Mouse (Mus musculus) cortical plate, adult 2 months (tissue): ENCODE data around the gene Fads3. TPM values are rescaled to one million over a fixed set of nuclear protein-coding genes. Genes with fewer than 3 reads are reported as not detected.

Experiments used
- H3K27ac ChIP-seq: fragments of 200-500 bp; 2 replicates; pipeline ENCODE4 v1.5.1; 2012; ENCODE audit warnings: low read length, control low read depth, inconsistent platforms; ENCODE audit not compliant: insufficient read depth
- H3K4me1 ChIP-seq: fragments of 200-500 bp; 2 replicates; pipeline ENCODE4 v1.6.1; 2011; ENCODE audit warnings: low read length; ENCODE audit not compliant: control insufficient read depth, insufficient read depth
- H3K4me3 ChIP-seq: fragments of 200-500 bp; 2 replicates; pipeline ENCODE4 v1.5.1; 2011; ENCODE audit warnings: mild to moderate bottlenecking, low read length, control low read depth; ENCODE audit not compliant: insufficient read depth
- CTCF ChIP-seq: fragments of 200-500 bp; IDR thresholded peaks from 2 replicates; pipeline ENCODE4 v1.5.1; 2011; ENCODE audit warnings: mild to moderate bottlenecking, control low read depth, low read length; ENCODE audit not compliant: insufficient read depth; ENCODE audit errors: extremely low read depth
- POLR2A ChIP-seq: fragments of 200-500 bp; IDR thresholded peaks from 2 replicates; pipeline ENCODE4 v1.6.1; 2011; ENCODE audit warnings: mild to moderate bottlenecking, low read length, control low read depth; ENCODE audit not compliant: insufficient read depth; ENCODE audit errors: extremely low read depth
- polyA plus RNA-seq: library from polyadenylated mRNA; depleted of rRNA; stranded (reverse); fragments of >200 nt; gene quantifications from 2 replicates; pipeline ENCODE4 v1.2.3, GENCODE M21; 2012

Gene Fads3
- polyA plus RNA-seq, 1 experiment: 44.5 TPM

DNA sequence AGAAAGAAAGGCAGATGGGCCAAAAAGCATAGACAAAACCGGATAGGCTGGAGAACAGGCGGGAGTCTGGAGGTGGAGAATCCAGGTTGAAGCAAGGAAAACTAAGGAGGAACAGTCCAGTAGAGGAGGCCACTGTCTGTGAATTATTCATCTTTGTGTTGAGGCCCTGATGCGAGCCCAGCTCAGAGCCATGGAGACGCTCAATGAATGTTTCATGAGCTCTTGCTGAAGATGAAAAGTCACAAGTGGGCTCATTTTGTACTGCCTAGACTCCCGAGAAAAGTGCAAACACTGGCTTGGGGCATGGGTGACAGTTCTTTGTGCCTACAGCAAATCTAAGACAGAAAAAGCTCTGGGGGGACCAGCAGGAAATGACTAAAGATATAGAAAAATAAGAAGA, 56.5 kb downstream of the Fads3 start:
- H3K4me3 ChIP-seq: no peak overlapping the region
- no peak for TF ChIP-seq CTCF
- TF ChIP-seq POLR2A: no peak
- H3K27ac ChIP-seq: no peak overlapping the region
- no peaks in the 10 kb centered on the region; the same call in 1 of the 2 replicates for H3K4me1 ChIP-seq

DNA sequence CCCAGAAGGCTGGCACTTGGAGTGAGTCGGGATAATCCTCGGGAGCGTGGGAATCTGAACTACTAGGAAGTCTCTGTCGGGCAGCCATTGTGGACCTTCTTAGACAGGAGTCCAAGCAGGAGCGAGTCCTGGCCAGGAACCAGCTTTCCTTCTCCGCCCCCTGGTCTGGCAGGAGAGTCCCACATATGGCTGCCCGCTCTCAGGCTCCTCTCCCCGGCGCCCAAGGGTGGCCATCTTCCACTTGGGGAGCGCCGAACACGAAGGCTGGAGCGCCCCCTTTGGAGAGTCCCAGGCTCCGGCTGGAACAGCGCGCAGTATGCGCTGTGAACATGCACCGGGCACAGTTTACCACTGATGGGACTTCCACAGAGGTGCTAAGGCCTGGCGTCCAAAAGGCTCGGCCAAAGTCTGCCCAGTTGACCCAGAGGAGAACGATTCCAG, 59.3 kb downstream of the Fads3 start:
- H3K27ac ChIP-seq: peak overlapping the region; percentile 13
- H3K4me1 ChIP-seq: no peaks in the 10 kb centered on the region; the same call in 1 of the 2 replicates

DNA sequence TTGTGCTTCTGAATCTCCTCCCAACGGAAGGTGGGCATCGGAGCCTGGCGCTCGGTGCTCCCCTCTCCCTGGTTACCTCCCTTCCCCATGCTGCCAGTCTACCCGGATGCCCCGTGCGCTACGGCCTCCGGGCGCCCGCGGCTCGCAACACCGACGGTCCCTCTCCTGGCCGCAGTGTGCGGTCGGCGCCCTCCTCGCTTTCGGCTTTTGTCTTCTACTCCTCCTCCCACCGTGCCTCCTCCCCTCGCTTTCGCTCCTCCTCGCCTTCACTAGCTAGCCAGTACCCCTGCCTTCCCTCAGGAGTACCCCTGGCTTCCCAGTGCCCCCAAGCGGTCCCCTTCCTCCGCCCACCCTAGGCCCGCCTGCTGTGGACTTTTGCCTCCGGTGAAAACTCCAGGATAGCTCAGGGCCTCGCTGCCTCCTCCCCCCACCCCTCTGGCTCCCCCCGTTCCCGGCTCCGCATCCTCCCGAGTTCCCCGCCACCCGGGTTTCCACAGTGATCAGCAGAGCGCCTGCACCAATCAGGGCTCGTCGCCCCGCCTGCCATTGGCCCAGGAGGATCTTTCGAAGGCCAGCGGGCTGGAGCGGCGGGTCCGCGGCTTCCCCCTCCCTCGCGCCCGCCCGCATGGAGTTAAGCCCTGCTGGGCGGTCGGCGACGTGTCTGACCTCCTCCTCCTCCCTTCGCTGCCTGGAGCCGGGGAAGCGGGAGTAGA, 60.1 kb downstream of the Fads3 start, which contains the start of gene Fads2:
Gene Fads2, minus strand, starts transcription at position 406 of the 713 bp plus-strand sequence.
- Histone ChIP-seq H3K27ac (peak within 1 kb of the TSS; percentile 40), H3K4me3 (peak within 1 kb of the TSS; percentile 75), H3K4me1 (no peaks in the 10 kb centered on the region; the same call in 1 of the 2 replicates)
- TF ChIP-seq CTCF (no peak), POLR2A (peak; percentile 79)

More for the DNA sequence above, 59.3 kb downstream of the Fads3 start:
- H3K4me3 ChIP-seq: peak overlapping the region; percentile 75
- TF ChIP-seq CTCF (no peak), POLR2A (no peak)

DNA sequence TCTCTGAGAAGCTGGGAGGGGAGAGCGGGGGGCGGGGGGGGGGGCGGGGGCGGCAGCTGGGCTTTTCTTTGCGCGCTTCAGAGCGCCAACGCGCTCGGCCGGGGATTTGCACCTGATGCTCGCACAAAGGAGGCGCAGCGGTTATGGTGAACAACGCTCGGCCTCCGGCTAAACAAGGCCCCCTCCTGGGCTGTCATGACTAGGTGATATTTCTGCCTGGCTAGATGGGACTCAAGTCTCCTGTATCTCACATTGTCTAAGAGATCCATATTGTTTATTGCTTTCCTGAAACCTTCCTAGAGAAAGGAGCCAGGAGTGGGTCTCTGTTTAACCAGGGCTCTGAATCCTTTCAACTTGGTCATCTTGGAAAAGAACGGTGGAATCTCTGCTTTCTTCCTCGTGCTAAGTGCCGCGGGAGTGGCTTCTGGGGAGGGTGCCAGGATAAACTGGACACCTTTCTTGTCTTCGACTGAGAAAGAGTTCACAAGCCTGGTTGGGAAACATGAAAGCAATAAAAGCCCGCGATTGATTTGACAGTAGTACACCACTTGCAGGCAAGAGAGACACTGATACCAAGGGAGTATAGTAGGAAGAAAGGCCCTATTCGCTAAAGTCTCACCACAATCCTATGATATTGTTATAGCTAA, 60.8 kb downstream of the Fads3 start:
- TF ChIP-seq CTCF (no peak), POLR2A (no peak)
- H3K4me1 ChIP-seq: no peaks in the 10 kb centered on the region; the same call in 1 of the 2 replicates
- H3K4me3 ChIP-seq: peak overlapping the region; percentile 75
- 0 out of 2 replicates have a peak overlapping the region, but pooled peaks have one; percentile 40 for H3K27ac ChIP-seq

DNA sequence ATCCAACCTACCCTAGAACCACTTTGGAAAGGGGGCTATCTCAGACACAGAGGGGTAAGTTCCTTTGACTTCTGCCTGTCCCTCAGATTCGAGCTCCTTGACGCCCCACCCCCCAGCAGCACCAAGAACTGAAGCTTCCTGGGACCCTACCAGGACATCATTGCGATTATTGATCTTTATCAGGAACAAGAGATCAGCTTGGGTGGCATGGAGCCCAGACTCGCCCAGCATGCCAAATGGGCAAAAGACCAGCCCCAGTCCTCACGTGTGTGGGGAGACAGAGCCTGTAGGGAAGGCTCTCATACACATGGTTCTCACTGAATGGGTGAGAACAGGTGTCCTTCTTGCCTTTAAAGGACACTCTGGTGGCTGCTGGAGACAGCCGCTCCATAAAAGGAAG, 62.9 kb downstream of the Fads3 start:
- Histone ChIP-seq H3K4me1 (no peaks in the 10 kb centered on the region; the same call in 1 of the 2 replicates), H3K27ac (no peak overlapping the region), H3K4me3 (no peak overlapping the region)
- TF ChIP-seq POLR2A (no peak), CTCF (no peak)

DNA sequence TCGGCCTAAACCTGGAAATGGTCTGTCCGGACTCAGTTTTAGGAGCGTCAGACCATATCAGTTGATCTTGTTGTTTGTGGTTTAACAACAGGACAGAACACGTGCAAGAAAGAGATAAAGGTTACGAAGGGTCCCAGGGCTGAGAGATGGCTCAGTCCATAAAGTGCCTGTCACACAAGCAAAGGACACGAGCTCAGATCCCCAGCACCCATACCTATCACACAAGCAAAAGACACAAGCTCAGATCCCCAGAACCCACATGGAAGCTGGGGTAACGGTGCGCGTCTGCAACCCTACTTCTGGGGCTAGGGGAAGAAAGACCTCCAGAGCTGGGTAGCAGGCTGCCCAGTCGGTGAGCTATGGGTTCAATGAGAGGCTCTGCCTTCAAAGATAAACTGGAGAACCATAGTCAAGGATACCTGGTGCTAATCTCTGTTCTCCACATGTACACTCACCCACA, 63.7 kb downstream of the Fads3 start:
- Histone ChIP-seq H3K27ac (no peak overlapping the region), H3K4me3 (no peak overlapping the region), H3K4me1 (no peaks in the 10 kb centered on the region; the same call in 1 of the 2 replicates)
- no peak for TF ChIP-seq POLR2A
- TF ChIP-seq CTCF: no peak

DNA sequence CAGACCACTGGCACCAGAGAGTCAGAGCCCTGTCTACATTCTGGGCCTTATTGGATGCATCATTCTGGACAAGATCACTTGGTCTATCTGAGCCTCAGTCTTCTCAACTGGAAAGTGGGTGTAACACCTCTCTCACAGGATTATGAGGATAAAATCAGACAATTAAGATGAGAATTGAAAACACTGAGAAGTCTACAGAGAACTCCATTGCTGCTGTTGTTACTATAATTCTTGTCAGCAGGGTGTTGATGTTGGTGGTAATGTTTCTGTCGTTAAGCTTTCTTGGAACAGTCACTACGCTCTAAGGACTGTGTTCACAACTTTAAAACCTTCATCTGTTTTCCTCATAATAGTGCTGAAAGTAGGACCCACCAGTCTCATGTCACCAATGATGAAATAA, 65.3 kb downstream of the Fads3 start:
- Histone ChIP-seq H3K4me1 (no peaks in the 10 kb centered on the region; the same call in 1 of the 2 replicates), H3K4me3 (no peak overlapping the region), H3K27ac (no peak overlapping the region)
- TF ChIP-seq POLR2A (no peak), CTCF (no peak)

DNA sequence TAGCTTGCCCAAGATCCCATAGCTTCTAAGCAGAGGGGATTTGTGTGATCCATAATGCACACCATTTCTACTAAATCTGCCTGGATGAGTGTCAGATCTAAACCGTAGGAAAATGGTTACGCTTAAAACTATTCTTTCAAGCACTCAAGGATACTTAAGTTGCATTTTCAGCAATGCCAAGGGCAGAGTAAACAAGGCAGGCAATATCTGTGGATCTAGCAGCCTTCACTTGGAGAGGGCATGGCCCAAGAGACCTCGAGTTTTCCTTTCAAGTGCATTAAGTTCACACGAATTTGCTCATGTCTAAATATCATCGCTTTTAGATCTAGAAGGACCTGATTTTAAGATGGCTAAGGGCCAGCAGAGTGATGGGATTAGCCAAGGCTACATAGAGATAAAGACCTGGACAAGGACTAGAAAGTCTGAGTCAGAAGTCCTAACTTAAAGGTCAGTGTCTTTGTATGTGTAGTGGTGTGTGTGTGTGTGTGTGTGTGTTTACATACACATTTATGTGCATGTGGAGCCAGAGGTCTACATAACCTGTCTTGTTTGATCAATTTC, 65.8 kb downstream of the Fads3 start:
- H3K4me3 ChIP-seq: no peak overlapping the region
- TF ChIP-seq POLR2A (no peak), CTCF (no peak)
- no peaks in the 10 kb centered on the region; the same call in 1 of the 2 replicates for H3K4me1 ChIP-seq
- no peak overlapping the region for H3K27ac ChIP-seq

DNA sequence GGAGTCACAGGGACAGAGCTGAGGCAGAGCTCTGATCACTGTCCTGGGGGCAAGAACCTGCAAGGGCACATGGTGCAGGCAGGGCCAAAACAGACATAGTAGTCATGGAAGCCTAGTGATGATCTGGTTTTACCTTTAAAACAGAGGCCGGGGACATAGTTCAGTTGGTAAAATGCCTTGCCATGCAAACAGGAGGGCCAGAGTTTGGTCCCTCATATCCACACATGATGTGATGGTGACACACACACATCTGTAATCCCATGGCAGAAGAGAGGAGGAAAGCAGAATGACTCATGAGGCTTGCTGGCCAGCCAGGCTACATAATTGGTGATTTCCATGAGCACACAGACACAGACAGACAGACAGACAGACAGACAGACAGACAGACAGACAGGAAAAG, 66.8 kb downstream of the Fads3 start:
- Histone ChIP-seq H3K4me3 (no peak overlapping the region), H3K27ac (no peak overlapping the region), H3K4me1 (no peaks in the 10 kb centered on the region)
- TF ChIP-seq POLR2A (no peak), CTCF (no peak)
